Mouse (Mus musculus) brown adipose tissue, adult 24 weeks (tissue): Measurements from ENCODE around the gene R3hcc1l. TPM values are rescaled to one million over a fixed set of nuclear protein-coding genes. Genes with fewer than 3 reads are reported as not detected.

Experiments used
- H3K27ac ChIP-seq: fragments of 200-500 bp; replicated peaks from 2 replicates; pipeline ENCODE4 v1.5.1; 2012; ENCODE audit warnings: low read depth, mild to moderate bottlenecking, low read length
- H3K4me1 ChIP-seq: fragments of 200-500 bp; 2 replicates; pipeline ENCODE4 v1.6.1; 2012; ENCODE audit warnings: low read length, mixed read lengths; ENCODE audit not compliant: control insufficient read depth, insufficient read depth, insufficient read length
- H3K4me3 ChIP-seq: fragments of 200-500 bp; 2 replicates; pipeline ENCODE4 v1.5.1; 2012; ENCODE audit warnings: low read depth, mild to moderate bottlenecking, low read length, moderate library complexity; ENCODE audit not compliant: insufficient read depth
- polyA plus RNA-seq: library from polyadenylated mRNA; stranded (reverse); fragments of >200 nt; gene quantifications from 2 replicates; pipeline ENCODE4 v1.2.4, GENCODE M21; 2012; ENCODE audit not compliant: missing spikeins, insufficient read depth, insufficient read length

The R3hcc1l gene
- polyA plus RNA-seq, 1 experiment = 8.4 TPM

GRCm38 (mm10) chr19:42640211-42640610 lies 121.7 kb downstream of the R3hcc1l start:
- H3K4me3 ChIP-seq = no peak overlapping the region
- no peak overlapping the region for H3K27ac ChIP-seq
- H3K4me1 ChIP-seq = no peaks in the 10 kb centered on the region

Other genes starting within 250 kb of the R3hcc1l start
- gene Crtac1, start 87.0 kb upstream of the R3hcc1l start, polyA plus RNA-seq = 0.91 TPM in 1 of 2 replicates, not detected in the other
- 0.28 TPM in 1 of 2 replicates, not detected in the other for gene Loxl4, start 94.1 kb downstream of the R3hcc1l start, polyA plus RNA-seq
- 1.1 and 2.1 TPM in 2 replicates for gene Pyroxd2, start 234.0 kb downstream of the R3hcc1l start, polyA plus RNA-seq